Mouse (Mus musculus): ENCODE data around the gene Pkd1.
A peak's percentile ranks its signal among the peaks of the same experiment; 100 is the strongest.

The Pkd1 gene

GRCm38 (mm10) chr17:24533099-24533992 lies 16.3 kb upstream of the Pkd1 start:
- DNase-seq (ENCODE audit: low spot score in 2 of 2): peak; percentile 91 to 92

DNA sequence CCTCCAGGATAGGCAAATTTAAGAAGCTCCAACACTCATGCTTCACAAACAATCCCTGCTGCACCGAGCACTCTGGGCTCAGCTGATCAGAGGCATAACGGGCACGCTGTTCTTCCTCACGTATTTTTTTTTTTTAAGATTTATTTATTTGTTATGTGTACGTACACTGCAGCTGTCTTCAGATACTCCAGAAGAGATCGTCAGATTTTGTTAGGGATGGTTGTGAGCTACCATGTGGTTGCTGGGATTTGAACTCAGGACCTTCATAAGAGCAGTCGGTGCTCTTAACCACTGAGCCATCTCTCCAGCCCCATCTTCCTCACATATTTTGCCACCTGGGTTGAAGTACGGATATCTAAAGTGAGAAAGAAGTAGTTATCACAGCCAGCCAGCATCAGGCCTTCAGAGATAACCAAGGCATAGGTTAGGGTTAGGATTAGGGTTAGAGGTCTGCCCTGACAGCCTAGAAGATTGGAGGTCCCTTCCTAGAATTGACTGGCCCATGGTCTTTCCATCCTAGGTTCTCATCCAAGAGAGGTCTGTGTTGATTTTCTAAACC lies 15.4 kb upstream of the Pkd1 start, which contains the start of gene Rab26:
Rab26 (minus strand) TSS at position 51 of the 559 bp plus-strand sequence.
- DNase-seq (ENCODE audit: low spot score in 2 of 2): no peak

DNA sequence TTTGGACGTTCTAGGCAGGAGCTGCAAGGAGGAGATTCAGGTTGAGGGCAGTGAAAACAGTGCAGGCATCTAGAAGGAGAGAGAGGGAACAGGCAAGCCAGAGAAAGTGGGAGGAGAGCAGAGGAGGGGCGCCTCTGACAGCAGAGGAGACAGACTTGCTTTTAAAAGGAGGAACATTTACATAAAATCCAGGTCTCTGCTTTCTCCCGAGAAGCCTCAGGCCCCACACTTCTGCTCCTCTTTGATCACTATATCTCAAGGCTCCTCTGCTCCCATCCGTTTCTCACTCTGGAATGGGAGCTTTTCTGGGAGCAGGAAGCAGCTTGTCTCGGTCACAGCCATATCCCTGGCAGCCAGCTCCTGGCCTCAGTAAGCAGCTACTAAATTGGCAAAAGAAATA lies 14.3 kb upstream of the Pkd1 start:
- peak; percentile 47 to 55 for DNase-seq (ENCODE audit: low spot score in 2 of 2)

GRCm38 (mm10) chr17:24537536-24537935 lies 12.1 kb upstream of the Pkd1 start:
- DNase-seq (ENCODE audit: low spot score in 2 of 2): peak in 1 of 2 experiments; percentile 72

GRCm38 (mm10) chr17:24538950-24539349 lies 10.7 kb upstream of the Pkd1 start:
- peak; percentile 68 to 70 for DNase-seq (ENCODE audit: low spot score in 2 of 2)

DNA sequence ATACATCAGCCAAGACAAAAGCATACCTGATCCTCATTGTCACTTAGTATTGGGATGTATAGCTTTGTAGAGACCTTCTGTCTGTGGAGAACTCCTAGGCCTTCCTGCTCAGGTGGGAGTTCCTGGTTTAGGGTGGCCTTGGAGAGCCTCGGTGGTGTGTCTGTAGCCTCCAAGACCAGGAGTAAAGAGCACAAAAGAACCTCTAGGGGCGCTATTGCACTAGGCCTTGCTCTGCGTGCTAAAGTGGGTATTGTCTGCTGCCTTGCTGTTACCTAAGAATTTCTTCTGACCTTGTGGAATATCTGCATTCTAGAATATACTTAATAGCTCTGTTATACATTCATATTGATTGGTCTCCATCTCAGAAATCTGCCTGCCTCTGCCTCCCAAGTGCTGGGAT lies 9.3 kb upstream of the Pkd1 start:
- DNase-seq (ENCODE audit: low spot score in 2 of 2): no peak

GRCm38 (mm10) chr17:24544613-24545012 lies 5.0 kb upstream of the Pkd1 start:
- no peak for DNase-seq (ENCODE audit: low spot score in 2 of 2)

GRCm38 (mm10) chr17:24545247-24545646 lies 4.4 kb upstream of the Pkd1 start:
- DNase-seq (ENCODE audit: low spot score in 2 of 2): no peak

DNA sequence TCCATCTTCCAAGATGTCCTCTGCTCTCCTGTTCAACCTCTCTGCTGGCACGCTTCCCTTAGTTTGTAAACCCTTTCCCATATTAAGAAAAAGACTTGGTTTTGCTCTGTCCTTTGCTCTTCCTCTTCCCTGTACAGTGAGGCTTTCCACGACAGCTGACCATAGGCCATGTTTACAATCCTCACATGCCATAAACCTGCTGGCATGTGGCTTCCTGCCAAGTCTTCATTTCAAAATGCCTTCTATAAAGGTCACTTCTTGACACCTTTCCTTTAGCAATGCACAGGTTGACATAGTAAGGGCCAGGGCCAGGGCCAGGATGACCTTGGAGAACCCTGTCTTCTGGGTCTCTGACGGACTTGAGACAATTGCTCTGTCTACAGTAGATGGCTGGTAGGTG lies 3.4 kb upstream of the Pkd1 start:
- no peak for DNase-seq (ENCODE audit: low spot score in 2 of 2)

- DNase-seq (ENCODE audit: low spot score in 2 of 2): no peak
Measured at GRCm38 (mm10) chr17:24548435-24548834, 1.2 kb upstream of the Pkd1 start.

DNA sequence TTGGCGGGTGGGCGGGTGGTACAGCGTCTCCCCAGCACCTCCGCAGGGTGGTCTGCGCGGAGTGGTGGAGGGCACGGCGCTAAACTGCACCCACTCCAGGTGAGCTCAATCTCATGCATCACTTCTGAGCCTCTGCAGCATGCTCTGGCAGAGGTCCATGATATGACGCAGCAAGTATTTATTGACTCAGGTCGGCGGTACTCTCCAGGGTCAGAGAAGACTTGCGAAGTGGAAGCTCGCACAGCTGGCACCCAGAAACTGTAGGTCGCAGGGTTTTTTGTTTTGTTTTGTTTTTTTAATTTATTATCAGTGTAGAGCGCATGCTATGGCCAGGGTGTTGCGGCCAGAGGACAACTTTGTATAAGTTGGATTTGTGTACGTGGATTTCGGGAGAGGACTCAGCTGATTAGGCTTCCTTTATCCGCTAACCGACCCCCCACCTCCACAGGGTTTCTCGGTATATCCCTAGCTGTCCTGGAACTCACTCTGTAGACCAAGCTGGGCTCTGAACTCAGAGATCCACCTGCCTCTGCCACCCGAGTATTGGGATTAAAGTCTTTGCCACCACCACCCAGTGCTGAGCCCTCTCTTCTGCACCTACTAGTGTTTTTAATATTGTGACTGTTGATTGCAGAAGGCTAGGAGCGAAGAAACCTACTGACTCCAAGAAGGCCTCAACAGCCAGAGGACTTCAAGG lies 565 bp upstream of the Pkd1 start:
- peak in 1 of 2 experiments; percentile 76 for DNase-seq (ENCODE audit: low spot score in 2 of 2)

- peak; percentile 88 to 91 for DNase-seq (ENCODE audit: low spot score in 2 of 2)
Measured at GRCm38 (mm10) chr17:24550416-24551049, 899 bp downstream of the Pkd1 start.

DNA sequence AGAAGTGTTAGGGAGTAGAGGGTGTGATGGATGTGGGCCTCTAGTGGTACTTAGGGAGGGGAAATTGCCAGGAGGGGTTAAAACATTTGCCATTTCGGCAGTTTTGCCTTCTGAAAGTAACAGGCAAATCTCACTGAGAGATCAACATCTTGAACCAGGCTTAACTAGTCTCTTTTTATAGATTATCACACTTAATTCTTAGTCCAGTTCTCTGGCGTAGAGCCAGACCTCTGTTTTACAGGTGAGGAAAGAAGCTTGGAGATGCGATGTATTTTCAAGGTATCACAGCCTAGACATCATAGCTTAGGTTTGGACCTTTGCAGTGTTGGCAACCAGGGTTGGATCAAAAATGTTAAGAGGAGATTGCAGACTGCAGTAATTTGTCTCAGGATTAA lies 1.4 kb downstream of the Pkd1 start:
- no peak for DNase-seq (ENCODE audit: low spot score in 2 of 2)

DNA sequence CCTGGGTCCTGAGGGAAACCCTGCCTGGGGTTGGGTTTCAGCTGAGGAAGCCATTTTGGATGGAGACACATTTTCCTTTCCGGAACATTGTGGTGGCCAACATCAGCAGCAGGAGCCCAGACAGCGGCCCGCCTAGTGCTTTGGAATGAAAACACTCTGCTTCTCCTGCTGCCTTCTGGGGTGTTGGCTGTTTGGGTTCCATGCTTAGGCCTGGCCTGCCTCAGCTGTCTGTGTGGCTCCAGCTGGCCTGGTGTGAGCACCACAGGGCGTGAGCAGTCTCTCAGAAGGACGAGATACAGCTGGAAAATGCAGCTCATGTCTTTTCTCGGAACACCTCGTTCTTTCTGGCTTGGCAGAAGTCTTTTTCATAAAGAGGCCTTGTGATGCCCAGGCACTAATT lies 7.5 kb downstream of the Pkd1 start:
- DNase-seq (ENCODE audit: low spot score in 2 of 2): no peak

DNA sequence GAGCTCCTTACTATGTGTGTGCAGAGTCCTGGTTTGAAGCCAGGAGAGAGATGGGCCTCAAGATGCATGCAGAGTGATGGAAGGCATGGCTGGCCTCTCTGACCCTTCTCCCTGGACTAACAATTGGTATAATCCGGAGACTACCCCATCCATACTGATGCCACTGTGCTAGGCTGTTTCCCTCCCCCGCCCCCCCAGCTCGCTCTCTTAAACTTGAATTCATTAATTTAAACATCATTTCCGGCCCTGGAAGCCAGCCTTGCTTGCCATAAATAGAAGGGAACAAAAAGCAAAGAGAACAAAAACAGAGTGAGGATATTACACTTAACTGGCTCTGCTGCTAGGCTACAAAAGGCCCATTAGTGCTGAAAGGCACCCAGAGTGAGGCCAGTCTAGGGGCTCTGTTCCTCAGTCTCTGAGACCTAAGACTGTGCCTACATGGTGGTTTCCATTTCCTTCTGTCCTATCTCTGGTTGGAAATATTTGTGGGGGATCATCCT lies 9.0 kb downstream of the Pkd1 start:
- DNase-seq (ENCODE audit: low spot score in 2 of 2): no peak

DNA sequence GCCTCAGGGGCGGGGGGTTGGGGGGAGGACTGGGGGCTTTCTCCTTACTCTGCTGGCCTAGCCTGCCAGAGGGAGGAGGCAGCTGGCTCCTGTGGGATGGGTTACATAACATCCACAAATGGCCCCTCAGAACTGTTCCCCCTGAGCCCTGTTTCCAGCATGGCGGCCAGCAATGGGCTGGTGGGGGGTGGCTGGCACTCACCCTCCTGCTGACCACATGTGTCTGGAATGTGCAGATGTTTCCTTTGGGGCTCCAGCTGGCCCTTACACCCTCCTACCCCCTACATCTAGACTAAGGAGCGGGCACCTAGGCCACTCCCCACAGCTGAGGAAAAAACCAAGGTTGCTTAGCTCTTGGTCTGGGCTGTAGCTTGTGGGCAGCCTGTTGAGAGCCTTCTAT lies 9.5 kb downstream of the Pkd1 start:
- DNase-seq (ENCODE audit: low spot score in 2 of 2): no peak

DNA sequence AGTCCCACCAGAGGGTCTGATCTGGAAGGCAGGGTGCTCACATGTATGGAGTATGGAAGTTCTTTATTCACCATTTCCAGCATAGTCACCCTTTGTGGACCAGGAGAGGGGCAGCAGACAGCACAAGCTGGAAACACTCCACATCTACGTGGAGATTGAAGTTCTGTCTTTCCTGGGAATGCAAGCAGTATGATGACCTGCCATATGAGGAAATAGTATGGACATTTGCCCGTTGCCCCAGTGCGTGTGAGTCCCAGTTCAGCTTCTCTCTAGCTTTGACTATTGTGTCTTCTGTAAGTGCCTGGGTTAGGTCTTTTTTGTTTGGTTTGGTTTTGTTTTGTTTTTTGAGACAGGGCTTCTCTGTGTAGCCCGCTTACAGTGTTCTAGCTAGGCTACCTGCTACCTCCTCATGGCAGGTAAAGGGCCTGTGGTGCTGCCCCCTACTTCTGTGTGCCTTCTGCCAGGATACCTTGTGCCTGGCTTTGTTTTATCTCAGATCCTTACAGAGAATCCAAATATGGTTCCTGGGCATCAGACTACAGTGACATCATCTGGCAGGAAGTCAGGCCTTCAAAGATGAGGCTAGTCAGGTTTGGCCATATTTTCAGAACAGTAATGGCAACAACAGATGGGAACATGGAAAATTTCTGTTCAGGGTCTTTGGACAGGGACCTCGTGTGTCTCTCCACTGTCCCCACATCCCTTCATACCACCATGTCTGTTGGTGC lies 10.8 kb downstream of the Pkd1 start:
- DNase-seq (ENCODE audit: low spot score in 2 of 2): no peak

GRCm38 (mm10) chr17:24561592-24561991 lies 12.0 kb downstream of the Pkd1 start:
- no peak for DNase-seq (ENCODE audit: low spot score in 2 of 2)

GRCm38 (mm10) chr17:24563638-24564037 lies 14.0 kb downstream of the Pkd1 start:
- DNase-seq (ENCODE audit: low spot score in 2 of 2): no peak

- no peak for DNase-seq (ENCODE audit: low spot score in 2 of 2)
Measured at GRCm38 (mm10) chr17:24564422-24564821, 14.8 kb downstream of the Pkd1 start.

DNA sequence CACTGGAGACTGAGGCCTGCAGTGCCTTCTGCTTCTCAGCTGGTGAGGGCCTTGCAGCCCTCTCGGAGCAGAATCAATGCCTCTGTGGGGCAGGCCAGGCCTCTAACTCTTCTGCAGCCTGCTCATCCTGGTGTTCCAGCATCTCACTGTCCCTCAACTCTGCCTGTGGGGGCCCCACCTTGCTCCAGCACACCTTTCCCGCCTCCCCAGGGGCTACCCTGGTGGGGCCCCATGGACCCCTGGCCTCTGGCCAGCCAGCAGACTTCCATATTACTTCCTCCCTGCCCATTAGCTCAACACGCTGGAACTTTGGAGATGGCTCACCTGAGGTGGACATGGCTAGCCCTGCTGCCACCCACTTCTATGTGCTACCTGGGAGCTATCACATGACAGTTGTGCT lies 15.5 kb downstream of the Pkd1 start:
- no peak for DNase-seq (ENCODE audit: low spot score in 2 of 2)

All from right cerebral cortex, postnatal 10 days (tissue).